Mouse (Mus musculus) c-Kit-positive CD71-positive TER-119-negative erythroid progenitor cells, embryonic 14.5 days (primary cell): ENCODE measurements around the gene Pet100.
"Not testable (repeated sequence)": the region's sequence is repeated elsewhere in the genome, so short reads cannot be mapped to it uniquely, and the experiment has no call there.

ENCODE experiments used
- DNase-seq: peaks from one replicate; pipeline ENCODE4 v3.0.0-alpha.2; 2013; ENCODE audit warnings: low read depth

Pet100 gene

DNA sequence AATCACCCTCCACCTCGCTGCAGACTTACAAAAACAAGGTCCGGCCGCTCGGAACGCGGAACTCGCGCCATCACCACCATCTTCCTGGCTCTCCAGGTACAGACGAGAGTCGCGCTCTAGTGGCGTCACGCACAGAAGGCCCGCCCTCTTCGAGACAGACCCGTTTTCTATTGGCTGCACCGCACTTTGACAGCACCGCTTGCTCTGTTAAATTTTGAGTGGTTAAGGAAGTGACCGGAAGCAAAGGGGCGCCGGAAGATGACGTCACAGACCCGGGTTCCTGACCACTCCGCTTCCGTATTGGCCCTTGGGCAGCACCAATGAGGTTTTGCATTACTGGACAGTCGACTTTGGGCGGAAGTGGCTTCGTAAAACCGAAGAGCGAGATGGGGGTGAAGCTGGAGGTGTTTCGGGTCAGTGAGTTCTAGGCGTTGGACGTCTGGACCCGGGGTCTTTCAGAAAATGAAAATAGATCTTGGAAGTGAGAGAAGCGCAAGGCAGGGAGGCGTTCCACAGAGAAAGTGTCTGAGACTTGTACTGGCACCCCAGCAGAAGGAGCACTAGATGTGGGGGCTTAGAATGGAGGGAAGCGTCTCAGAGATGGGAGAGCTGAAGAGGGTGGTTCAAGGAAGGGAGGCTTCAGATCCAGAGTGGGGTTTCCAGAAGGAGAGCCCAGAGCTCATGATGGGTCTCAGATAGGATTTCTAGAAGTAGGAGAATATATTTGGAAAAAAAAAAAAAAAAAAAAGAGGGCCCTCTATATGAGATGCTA, at the start of gene Pet100, which contains the start of gene Xab2:
Gene Pet100, plus strand, starts transcription at position 350 of the 772 bp plus-strand sequence.
Gene Xab2, minus strand, starts transcription at position 118 of the 772 bp plus-strand sequence.
- DNase-seq = peak; percentile 100

DNA sequence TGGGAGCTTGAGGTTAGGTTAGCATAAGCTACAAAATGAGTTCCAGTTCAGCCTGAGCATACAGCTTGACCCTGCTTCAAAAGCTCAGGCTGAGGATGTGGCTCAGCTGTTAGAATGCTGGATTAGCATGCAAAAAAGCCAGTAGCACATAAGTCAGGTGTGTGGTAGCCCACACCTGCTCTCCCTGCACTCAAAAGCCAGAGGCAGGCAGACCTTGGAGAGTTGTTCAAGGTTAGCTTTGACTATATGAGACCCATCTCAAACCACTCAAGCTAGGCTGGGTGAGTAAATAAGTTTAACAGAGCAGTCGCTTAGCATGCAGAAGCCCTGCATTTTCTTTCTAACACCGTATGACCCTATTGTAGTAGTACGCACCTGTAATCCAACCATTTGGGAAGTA, 46.8 kb upstream of the Pet100 start:
- DNase-seq = no peak

DNA sequence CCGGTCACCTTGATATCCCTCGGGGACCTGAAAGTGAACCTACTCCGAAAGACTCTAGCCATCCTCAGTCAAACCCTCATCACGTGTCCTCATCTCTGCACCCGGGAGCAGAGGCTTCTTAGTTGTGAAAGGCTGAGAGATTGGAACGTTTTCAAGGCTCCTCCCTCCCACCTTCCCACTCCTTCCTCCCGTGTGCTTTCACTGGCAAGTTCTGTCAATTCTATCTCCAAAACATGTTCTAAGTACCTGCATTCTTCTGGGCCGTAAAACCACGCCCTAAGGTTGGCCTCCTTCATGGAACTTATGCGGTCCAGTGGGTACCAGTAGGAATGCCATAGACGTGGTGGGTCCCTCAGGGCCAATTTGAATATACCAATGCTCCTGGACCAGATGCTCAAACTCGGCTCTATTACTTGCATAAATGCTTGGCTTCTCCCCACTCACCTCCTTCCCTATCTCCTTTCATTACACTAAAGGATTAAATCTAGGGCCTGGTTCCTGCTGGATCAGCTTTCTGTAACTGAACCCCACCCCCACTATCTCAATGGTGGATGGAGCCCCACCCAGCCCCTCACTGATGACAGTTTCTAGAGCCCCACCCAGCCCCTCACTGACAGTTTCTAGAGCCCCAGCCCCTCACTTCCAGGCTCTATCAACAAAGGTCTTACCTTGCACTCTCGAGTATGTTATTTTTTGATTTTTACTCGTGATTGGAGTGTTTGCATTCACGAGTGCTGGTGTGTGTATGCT, 45.0 kb upstream of the Pet100 start:
- no peak for DNase-seq

DNA sequence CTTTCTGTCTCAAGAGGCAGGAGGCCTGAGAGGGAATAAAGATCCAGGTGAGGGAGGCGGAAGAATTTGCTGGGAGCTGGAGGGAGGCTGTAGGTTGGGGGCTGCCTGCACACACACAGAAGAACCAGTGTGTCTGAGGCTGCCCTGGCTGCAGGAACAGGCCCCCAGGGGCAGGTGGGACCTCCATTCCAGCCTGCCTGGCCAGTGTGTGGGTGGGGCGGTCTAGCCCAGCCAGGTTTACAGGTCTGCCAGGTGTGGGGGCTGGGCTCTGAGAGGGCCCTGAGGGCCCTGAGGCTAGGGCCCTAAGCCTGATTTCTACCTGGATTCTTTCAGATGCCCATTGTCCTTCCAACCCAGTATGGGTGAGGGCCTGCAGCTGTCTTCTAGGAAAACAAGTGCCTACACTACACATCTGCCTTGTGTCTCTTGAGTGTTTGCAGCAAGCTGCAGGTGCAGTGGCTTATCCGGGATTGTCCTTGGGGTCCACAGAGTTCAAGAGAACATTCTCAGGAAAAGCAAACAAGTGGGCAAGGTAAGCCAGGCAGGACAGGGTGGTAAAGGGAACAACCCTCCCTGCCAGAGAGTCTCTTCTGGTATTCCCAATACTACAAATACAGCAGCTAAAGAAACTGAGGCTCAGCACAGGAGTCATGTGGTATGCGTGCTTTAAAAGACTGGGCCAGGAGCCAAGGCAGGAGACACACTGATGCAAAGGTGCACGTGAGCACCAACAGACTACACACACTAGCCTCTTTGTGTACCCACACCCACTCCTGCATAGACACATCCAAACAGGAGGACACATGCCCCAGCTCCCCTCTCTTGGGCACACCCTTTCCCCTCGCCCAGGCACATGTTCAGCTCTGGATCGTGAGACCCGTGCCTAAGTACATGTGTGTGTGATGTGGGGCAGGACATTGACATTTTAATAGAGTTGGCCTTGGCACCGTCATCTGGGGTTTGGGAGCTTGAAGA, 41.7 kb upstream of the Pet100 start:
- no peak for DNase-seq

DNA sequence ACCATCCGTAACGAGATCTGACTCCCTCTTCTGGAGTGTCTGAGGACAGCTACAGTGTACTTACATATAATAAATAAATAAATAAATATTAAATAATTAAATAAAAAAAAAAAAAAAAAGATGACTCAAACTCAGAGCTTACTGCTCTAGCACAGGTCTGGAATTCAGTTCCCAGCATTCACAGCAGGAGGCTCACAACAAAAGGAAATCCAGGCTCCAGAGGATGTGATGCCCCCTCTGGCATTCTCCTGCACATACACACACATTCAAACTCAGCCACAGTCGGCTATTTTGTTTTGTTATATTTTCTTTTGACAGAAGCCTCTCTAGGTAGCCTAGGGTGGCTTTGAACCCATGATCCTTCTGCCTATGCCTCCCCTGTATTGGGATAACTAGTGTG, 39.4 kb upstream of the Pet100 start:
- DNase-seq = not testable (repeated sequence)

DNA sequence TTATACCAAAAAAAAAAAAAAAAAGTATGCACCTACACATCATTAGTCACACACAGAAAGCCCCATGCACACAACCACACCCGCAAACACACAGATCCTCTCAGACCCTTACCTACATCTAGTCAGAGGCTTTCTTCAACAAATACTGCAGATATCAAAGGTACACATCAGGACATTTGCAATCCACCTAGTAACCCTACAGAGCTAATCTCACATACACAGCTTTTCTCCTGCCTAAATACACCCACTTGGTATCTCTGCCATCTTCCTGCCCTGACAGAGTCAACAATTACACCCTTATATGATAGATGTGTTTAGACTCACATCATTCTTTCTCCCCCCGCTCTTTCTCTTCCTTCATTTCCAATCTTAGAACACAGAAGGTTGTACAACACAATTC, 34.9 kb upstream of the Pet100 start:
- peak; percentile 40 for DNase-seq

DNA sequence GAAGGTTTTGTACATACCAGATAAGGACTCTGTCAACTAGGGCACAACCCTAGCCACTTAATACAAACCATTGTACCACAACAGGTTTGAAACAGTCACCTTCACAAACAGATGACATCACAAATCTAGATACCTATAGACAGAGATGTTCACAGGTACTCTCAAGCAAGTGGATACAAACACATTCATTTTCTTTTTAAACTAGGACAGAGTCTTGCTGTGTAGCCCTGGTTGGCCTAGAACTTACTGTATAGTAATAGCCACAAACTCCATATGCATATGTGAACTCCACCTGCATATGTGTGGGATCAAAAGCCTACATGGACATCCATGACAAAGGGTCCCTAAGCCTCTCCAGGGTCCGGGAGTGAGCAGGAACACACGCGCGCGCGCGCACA, 34.4 kb upstream of the Pet100 start, which contains the start of gene Camsap3:
Gene Camsap3, plus strand, starts transcription at position 301 of the 398 bp plus-strand sequence.
- DNase-seq = no peak

DNA sequence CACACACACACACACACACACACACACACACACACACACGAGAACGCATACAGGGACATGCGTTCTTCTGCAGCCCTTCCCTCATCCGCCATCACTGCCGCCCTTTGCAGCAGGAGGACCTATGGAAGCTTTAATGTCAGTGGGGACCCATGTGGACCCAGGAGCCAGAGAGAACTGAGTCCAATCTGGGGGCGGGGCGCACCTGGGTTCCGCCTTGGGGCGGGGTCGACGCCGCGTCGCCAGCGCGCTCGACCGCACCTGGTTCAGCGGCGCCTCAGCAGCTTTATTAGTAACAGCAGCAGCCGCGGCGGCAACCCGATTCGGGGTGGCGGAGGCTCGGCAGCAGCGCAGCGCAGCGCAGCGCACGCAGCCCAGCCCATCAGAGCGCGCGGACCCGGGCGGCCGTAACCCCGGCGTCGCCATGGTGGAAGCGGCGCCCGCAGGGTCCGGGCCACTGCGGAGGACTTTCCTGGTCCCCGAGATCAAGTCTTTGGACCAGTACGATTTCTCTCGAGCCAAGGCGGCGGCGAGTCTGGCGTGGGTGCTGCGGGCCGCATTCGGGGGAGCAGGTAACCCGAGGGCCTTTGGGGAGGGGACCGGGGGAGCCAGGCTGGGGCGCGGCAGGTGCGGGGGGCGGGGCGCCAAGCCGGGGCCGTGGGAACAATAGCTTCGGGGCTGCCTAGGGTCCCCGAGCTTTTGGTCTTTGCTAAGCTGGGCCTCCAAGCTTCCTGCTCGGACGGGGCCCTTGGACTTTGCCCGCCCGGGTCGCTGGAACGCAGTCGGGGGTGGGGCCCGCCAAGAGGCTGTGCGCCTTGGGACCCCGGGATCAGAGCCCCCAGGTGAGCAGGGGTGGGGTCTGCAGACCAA, 33.7 kb upstream of the Pet100 start:
- DNase-seq = peak; percentile 45

DNA sequence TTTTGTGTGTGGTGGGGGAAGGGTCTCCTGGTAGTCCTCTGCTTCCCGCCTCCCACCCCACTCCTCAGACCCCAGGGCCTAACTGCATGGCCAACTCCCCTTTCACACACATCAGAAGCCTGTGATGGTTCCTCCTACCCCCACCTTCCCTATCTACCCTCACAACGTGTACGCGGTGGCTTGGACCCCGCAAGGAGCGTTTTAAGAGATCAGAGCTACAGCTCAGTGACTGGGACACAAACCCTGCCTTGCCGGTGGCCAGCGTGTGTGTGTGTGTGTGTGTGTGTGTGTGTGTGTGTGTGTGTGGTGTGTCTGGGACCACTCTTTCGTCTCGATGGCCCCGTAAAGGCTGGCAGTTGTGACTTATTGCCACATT, 33.1 kb upstream of the Pet100 start:
- DNase-seq = no peak

DNA sequence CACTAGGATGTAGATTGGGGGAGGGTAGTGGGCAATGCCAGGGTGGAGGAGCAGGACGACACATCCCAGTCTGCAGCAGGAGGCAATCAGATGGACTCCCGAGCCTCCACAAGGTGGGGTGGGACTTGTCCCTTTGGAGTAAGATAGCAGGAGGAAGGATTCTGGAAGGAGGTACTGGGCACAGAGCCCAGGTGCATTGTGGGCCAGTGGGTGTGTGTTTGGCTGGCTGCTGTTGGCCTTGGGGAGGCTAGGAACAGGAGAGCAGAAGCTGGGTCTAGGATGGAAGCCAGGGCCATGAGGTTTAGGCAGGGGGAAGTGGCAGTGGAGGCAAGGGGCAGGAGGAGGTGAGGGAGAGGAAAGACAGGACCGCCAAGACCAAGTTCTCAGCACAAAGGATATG, 27.9 kb upstream of the Pet100 start:
- no peak for DNase-seq

DNA sequence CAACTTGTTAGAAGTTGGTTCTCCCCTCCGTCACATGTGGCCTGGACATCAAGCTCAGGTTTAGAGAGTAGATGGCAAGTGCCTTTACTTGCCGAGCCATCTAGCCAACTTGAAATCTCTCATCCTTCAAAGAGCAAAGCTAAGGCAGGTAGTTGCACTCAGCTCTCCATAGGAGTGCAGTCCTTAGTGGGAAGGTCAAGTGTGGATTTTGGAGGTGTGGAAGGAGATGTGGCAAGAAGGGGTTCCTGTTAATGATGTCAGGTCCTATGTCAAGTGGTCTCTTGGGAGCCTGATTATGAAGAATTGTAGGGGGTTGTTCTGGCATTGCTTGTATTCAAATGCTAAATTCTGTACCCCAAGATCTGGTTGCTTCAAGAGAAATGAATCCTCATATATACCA, 26.9 kb upstream of the Pet100 start:
- no peak for DNase-seq

DNA sequence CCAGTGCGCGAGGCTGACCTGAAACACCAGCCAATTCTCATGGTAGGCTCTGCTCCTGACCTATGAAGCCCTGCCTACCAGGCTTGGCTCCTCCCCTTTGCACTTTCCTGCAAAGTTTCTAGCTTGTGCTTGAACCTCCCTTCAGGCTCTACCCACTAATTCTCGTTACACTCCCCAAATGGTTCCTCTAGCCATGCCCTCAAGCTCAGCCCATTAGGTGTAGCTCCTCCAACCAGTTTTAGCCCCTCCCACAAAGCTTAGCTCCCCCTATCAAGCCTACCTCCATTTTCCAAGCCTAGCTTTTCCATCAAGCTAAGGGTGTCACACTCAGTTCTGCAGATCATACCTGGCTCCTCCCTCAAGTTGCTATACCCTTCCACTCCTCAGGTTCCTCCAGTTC, 23.3 kb upstream of the Pet100 start:
- DNase-seq = no peak

DNA sequence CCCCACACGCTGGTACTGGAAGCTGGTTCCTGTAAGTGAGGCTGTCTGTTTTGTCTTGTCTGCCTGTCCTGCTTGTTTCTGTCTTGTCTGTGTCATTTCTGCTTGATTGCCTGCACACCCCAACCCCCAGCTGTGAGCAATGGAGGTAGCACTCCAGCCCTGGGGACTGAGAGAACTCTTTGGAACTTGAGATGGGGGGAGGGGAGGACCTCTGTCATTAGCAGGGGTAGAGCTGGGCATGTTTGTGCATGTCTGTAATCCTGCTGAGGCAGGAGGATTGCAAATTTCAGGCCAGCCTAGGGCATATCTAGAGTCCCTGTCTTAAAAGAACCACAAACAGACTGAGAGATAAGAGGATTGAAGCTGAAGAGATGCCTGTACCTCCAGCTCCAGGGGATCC, 22.1 kb upstream of the Pet100 start:
- DNase-seq = no peak

DNA sequence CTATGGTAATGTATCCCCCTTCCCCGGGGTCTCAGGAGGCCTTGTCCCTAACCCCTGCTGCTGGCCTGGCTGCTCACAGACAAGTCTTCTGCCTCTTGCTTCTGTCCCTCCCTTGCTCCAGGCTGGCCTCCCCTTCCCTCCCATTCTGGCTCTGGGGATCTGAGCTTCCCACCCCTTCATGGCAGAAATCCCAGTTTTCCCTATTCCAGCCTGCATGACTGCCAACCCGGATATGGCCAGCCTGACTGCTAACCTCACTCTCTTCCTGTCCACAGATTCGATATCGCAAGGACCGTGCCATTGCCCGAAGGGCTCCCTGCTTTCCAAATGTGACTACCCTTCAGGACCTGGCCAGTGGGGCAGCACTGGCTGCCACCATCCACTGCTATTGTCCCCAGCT, 20.9 kb upstream of the Pet100 start:
- no peak for DNase-seq

DNA sequence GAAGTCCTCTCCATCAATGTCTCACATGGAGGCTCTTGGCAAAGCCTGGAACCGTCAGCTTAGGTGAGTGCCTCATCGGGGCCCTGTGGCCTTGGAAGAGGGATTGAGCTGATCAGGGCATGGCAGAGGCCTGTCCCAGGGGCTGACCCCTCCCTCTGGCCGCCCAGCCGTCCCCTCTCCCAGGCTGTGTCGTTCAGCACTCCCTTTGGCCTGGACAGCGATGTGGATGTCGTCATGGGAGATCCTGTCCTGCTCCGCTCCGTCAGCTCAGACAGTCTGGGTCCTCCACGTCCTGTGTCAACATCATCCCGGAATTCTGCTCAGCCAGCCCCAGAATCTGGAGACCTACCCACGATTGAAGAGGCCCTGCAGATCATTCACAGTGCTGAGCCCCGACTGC, 17.9 kb upstream of the Pet100 start:
- no peak for DNase-seq

DNA sequence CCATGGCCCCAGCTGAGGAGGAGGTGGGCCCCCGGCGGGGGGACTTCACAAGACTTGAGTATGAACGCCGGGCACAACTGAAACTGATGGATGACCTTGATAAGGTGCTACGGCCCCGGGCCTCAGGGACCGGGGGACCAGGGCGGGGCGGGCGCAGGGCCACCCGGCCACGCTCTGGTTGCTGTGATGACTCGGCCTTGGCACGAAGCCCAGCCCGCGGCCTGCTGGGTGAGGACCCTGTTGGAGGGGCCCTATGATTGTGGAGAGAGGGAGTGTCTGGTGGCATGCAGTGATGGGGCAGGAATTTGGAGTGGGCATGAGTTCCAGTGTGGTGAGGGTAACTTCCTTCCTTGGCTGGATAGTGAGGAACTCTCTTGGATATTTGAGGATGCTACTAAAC, 14.8 kb upstream of the Pet100 start:
- DNase-seq = no peak

DNA sequence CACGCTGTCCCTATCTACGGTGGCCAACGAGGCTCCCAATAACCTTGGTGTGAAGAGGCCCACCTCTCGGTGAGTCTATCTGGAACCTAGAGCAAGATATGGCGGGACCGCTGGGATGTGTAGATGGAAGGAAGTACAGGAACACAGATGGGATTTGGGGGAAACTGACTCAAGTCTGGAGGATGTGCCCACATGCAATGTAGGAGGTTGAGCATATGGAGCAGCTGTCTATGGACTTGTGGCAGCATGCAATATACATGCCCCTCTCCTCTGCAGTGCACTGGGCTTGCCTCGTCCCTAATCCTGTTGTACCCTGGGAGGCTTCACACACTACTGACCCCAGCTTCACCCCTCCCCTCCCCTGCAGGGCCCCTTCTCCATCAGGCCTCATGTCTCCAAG, 13.5 kb upstream of the Pet100 start:
- DNase-seq = no peak

DNA sequence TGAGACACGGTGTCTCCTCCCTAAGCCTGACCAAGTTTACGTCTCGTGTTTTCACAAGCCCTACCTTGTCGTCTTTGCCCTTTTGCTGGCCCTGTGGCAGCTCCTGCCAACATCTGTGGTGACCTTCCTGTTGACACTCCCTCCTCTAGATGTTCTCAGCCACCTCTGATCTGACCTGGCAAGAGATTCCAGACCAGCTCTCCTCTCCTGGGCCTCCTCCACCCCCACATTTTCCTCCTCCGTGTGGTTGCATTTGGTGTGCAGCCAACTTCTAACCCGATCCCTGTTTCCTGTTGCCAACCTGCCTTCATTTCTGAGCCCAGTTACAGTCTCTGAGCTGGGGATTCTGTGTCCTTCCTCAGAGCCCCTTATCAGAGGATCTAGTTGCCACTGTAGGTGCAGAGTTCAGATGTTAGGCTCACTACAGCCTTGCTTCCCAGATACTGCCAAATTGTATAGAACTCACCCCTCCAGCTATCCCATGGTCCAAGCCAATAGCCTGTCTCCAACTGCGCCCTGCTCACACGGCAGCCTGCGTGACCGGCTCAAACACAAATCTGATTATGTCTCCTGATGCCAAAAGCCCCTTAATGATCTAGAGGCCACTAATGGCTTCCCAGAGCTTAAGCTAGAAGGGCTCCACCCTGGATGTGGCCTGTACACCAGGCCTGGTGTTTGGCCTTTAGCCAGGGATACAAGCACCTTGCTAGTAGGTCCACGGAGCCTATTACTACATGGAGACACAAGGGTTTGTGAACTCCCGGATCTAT, 12.1 kb upstream of the Pet100 start:
- no peak for DNase-seq

DNA sequence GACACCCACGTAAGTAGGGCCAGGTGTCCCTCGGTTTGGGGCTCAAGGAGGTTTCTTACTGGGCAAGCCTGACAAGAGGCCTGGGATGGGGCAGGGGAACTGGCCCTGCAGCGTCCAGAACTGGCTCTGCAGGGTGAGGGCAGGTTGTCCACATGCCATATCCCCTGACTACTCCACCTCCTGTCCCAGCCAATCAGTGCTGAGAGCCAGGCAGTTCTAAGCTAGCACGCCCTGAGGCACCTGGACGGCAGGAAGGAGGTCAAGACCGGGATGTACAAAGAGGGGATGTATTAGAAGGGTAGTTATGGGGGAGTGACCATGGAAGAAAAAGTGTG, 11.6 kb upstream of the Pet100 start:
- no peak for DNase-seq

DNA sequence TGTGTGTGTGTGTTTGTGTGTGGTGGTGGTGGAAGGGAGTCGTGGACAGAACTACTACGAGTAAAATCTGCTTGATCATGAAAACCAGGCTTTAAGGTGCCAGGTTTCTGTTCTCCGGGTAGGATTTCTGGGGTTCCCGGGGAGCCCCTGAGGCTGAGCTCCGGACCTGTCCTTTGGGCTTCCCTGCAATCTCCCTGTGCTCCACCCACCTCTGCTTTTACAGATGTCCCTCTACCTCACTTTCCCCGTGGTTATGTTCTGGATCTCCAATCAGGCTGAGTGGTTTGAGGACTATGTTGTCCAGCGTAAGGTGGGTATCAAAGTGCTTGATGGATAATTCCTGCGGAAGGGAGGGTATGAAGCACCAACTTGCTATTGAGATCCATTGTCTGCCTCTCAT, 771 bp downstream of the Pet100 start:
- DNase-seq = no peak

DNA sequence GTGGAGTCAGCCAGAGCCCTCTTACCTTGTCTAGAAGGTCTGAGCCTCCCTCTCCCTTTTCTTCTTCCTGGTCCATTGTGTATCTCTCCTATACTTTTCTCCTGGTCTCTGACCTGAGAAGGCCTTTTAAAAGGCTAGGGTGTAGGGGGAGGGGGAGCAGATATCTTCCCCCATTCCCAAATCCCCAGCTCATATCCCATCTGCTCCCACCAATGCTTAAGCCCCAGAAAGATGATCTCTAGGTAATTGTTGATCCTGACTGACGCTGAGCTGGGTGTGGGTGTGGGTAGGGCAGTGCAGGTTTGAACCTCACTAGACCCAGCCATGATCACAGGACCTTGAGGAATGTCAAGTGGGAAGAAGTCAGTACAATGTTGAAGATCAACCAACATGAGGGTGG, 4.1 kb downstream of the Pet100 start, which contains the start of gene Pcp2:
Gene Pcp2, minus strand, starts transcription at position 101 of the 400 bp plus-strand sequence.
- no peak for DNase-seq
